Mouse (Mus musculus) Patski (cell line): ENCODE measurements at regions not wholly inside any gene's neighbourhood (a gene's known extent, or its start where the extent isn't known, plus 50 kb on each side); places are given as distances from the start of the nearest gene placed in this dataset.
"Not testable (repeated sequence)": the region's sequence is repeated elsewhere in the genome, so short reads cannot be mapped to it uniquely, and the experiment has no call there.

Source experiments
- ATAC-seq: fragments of 100-300 bp; one replicate; pipeline ENCODE4 v1.8.0; 2021
- CTCF ChIA-PET: fragments of 350-600 bp; sonication (Branson Sonifier 250); formaldehyde crosslinking; loops from one replicate; lab custom pipeline; 2022; ENCODE audit warnings: inconsistent platforms; lab: Charles Lee
- POLR2A ChIA-PET: fragments of 350-600 bp; sonication (Branson Sonifier 250); formaldehyde crosslinking; loops from one replicate; lab custom pipeline; 2022; ENCODE audit warnings: antibody characterized with exemption, inconsistent platforms; lab: Charles Lee
- DNase-seq: peaks from one replicate; pipeline ENCODE4 v3.0.0-alpha.2; 2011; ENCODE audit warnings: low read depth, low spot score
- H3K27me3 ChIP-seq: fragments of 371-371 bp; one replicate; pipeline ENCODE4 v1.5.1; 2021
- CTCF ChIP-seq: fragments of 100-300 bp; IDR thresholded peaks from one replicate; pipeline ENCODE4 v1.5.1; 2021
- in situ Hi-C: fragments of 300-500 bp; cut with MboI; formaldehyde crosslinking; loops from 3 replicates; pipeline ENCODE4 v1.11.1; 2018; ENCODE audit warnings: low pct_unique_long_range_greater_than_20kb, mixed read lengths

GRCm38 (mm10) chr3:31508471-31508870 is 198.3 kb upstream of the Slc7a14 start:
- ATAC-seq (no peak), DNase-seq (no peak)
- ChIA-PET POLR2A (no interaction called here), CTCF (interaction anchor here (1.0 to 1.4 kb wide), 2 partner anchors 27 to 346 kb away, joined by 3 read pairs; no protein-coding TSS in a partner anchor)
- H3K27me3 ChIP-seq: no peaks in the 10 kb centered on the region
- in situ Hi-C loops: no loop called here
- TF ChIP-seq CTCF: no peak

GRCm38 (mm10) chr3:31499201-31499968 is 189.2 kb upstream of the Slc7a14 start:
- ATAC-seq: no peak
- TF ChIP-seq CTCF: no peak
- in situ Hi-C loops: no loop called here
- POLR2A ChIA-PET: no interaction called here
- no peak for DNase-seq
- CTCF ChIA-PET: no interaction called here
- H3K27me3 ChIP-seq: no peaks in the 10 kb centered on the region

GRCm38 (mm10) chr3:31495287-31495686 is 185.1 kb upstream of the Slc7a14 start:
- H3K27me3 ChIP-seq: no peaks in the 10 kb centered on the region
- ChIA-PET POLR2A (no interaction called here), CTCF (interaction anchor here (0.8 kb wide), 1 partner anchor 91 kb away, joined by 3 read pairs; no protein-coding TSS in a partner anchor)
- DNase-seq (peak; percentile 93), ATAC-seq (peak; percentile 99)
- TF ChIP-seq CTCF: no peak
- in situ Hi-C loops: no loop called here

GRCm38 (mm10) chr3:31494706-31495105 is 184.5 kb upstream of the Slc7a14 start:
- in situ Hi-C loops: no loop called here
- no peak for ATAC-seq
- POLR2A ChIA-PET: interaction anchor here (0.9 kb wide), 1 partner anchor 14 kb away, joined by 3 read pairs; no protein-coding TSS in a partner anchor
- CTCF ChIA-PET: interaction anchor here (0.8 to 1.4 kb wide), 2 partner anchors 11 to 92 kb away, joined by 3 read pairs; no protein-coding TSS in a partner anchor
- H3K27me3 ChIP-seq: no peaks in the 10 kb centered on the region
- no peak for TF ChIP-seq CTCF
- peak; percentile 20 for DNase-seq

GRCm38 (mm10) chr3:31491736-31492135 is 181.6 kb upstream of the Slc7a14 start:
- CTCF ChIA-PET: interaction anchor here (0.8 to 2.6 kb wide), 4 partner anchors 11 to 230 kb away, joined by 3 to 12 read pairs (median 4); no protein-coding TSS in a partner anchor
- peak; percentile 26 for ATAC-seq

GRCm38 (mm10) chr3:31487596-31487995 is 177.4 kb upstream of the Slc7a14 start:
- ChIA-PET POLR2A (no interaction called here), CTCF (interaction anchor here (1.3 to 2.0 kb wide), 3 partner anchors 18 to 38 kb away, joined by 4 to 5 read pairs (median 4); no protein-coding TSS in a partner anchor)
- in situ Hi-C loops: no loop called here
- TF ChIP-seq CTCF: no peak
- DNase-seq (no peak), ATAC-seq (no peak)
- H3K27me3 ChIP-seq: no peaks in the 10 kb centered on the region

More at GRCm38 (mm10) chr3:31491736-31492135, 181.6 kb upstream of the Slc7a14 start:
- POLR2A ChIA-PET, DNase-seq, H3K27me3 ChIP-seq, in situ Hi-C loops: not testable (repeated sequence)

- H3K27me3 ChIP-seq: no peaks in the 10 kb centered on the region
- no peak for ATAC-seq
- no peak for DNase-seq
- in situ Hi-C loops: no loop called here
- no peak for TF ChIP-seq CTCF
- ChIA-PET POLR2A (no interaction called here), CTCF (interaction anchor here (4.9 kb wide), 1 partner anchor 14 kb away, joined by 24 read pairs; no protein-coding TSS in a partner anchor)
Observed at GRCm38 (mm10) chr3:31481964-31482363, 171.8 kb upstream of the Slc7a14 start.

GRCm38 (mm10) chr3:31467882-31468281 is 157.7 kb upstream of the Slc7a14 start:
- TF ChIP-seq CTCF: no peak
- ChIA-PET POLR2A (interaction anchor here (0.6 to 1.0 kb wide), 3 partner anchors 10 to 377 kb away, joined by 3 to 4 read pairs (median 3); no protein-coding TSS in a partner anchor), CTCF (interaction anchor here (1.5 to 4.5 kb wide), 3 partner anchors 13 to 20 kb away, joined by 5 to 24 read pairs (median 9); no protein-coding TSS in a partner anchor)
- in situ Hi-C loops: no loop called here
- DNase-seq: no peak
- ATAC-seq: no peak
- no peaks in the 10 kb centered on the region for H3K27me3 ChIP-seq

GRCm38 (mm10) chr3:31464260-31464659 is 154.1 kb upstream of the Slc7a14 start:
- TF ChIP-seq CTCF: no peak
- POLR2A ChIA-PET: no interaction called here
- H3K27me3 ChIP-seq: no peaks in the 10 kb centered on the region
- no peak for ATAC-seq
- in situ Hi-C loops: no loop called here
- no peak for DNase-seq
- CTCF ChIA-PET: no interaction called here

- H3K27me3 ChIP-seq: no peaks in the 10 kb centered on the region
- ATAC-seq: no peak
- POLR2A ChIA-PET: no interaction called here
- peak; percentile 52 for TF ChIP-seq CTCF
- DNase-seq: no peak
- CTCF ChIA-PET: interaction anchor here (0.9 to 1.3 kb wide), 6 partner anchors 10 to 203 kb away, joined by 3 to 4 read pairs (median 3); no protein-coding TSS in a partner anchor
- in situ Hi-C loops: no loop called here
Observed at GRCm38 (mm10) chr3:31459456-31459855, 149.3 kb upstream of the Slc7a14 start.
